Mouse (Mus musculus) hematopoietic stem cell, adult 5-6 weeks (primary cell): Measurements from ENCODE around the gene Lama1. TPM values are rescaled to one million over a fixed set of nuclear protein-coding genes. Genes with fewer than 3 reads are reported as not detected.

Source experiments
- ATAC-seq, 2 experiments: fragments of 125-278 bp in 1 of 2; replicated peaks in 1 of 2; 2 replicates each; pipeline ENCODE4 v1.8.0; 2016 to 2017; ENCODE audit warnings: inconsistent platforms in 2 of 2, mild to moderate bottlenecking in 2 of 2, moderate number of reproducible peaks in 2 of 2, low read depth in 1 of 2, moderate TSS enrichment in 1 of 2; ENCODE audit not compliant: low FRiP score in 2 of 2, poor library complexity in 2 of 2, severe bottlenecking in 2 of 2, insufficient read depth in 1 of 2, low TSS enrichment in 1 of 2
- total RNA-seq: library from RNA; stranded (forward); fragments of 172-1452, 232-1000 nt; gene quantifications from 2 replicates; pipeline ENCODE4 v1.2.3, GENCODE M21; 2017

Gene Lama1
- total RNA-seq, 1 experiment from 2014 or later = not detected

GRCm38 (mm10) chr17:67869731-67870601 is 172.9 kb downstream of the Lama1 start:
- ATAC-seq = peak; percentile 61 to 66; a peak in 3 of 4 replicates

Other genes with a start within 250 kb of the Lama1 start
- gene Lrrc30, start 64.5 kb upstream of the Lama1 start, total RNA-seq = not detected in 2 replicates